Mouse (Mus musculus) liver, adult 2 months (tissue): Measurements from ENCODE around the gene Nf1. TPM values are rescaled to one million over a fixed set of nuclear protein-coding genes. Genes with fewer than 3 reads are reported as not detected.

ENCODE experiments used
- DNase-seq: peaks from one replicate; pipeline ENCODE4 v3.0.0-alpha.2; 2011; ENCODE audit warnings: low read depth, low spot score; ENCODE audit errors: extremely low read depth
- H3K27ac ChIP-seq: fragments of 200-500 bp; replicated peaks from 2 replicates; pipeline ENCODE4 v1.5.1; 2012; ENCODE audit warnings: low read depth, mild to moderate bottlenecking, control low read depth, inconsistent platforms, low read length; ENCODE audit not compliant: insufficient read depth
- H3K27me3 ChIP-seq: fragments of 200-500 bp; 2 replicates; pipeline ENCODE4 v1.6.1; 2012; ENCODE audit warnings: mild to moderate bottlenecking, moderate library complexity, low read length, inconsistent platforms; ENCODE audit not compliant: control insufficient read depth, insufficient read depth
- H3K36me3 ChIP-seq: fragments of 200-500 bp; 2 replicates; pipeline ENCODE4 v1.6.1; 2012; ENCODE audit warnings: low read length, inconsistent platforms; ENCODE audit not compliant: control insufficient read depth, insufficient read depth
- H3K4me1 ChIP-seq: fragments of 200-500 bp; 2 replicates; pipeline ENCODE4 v1.6.1; 2011; ENCODE audit warnings: low read length; ENCODE audit not compliant: control insufficient read depth, insufficient read depth
- H3K4me3 ChIP-seq: fragments of 200-500 bp; 2 replicates; pipeline ENCODE4 v1.5.1; 2011; ENCODE audit warnings: low read depth, mild to moderate bottlenecking, control low read depth, low read length, moderate library complexity; ENCODE audit not compliant: insufficient read depth
- H3K79me2 ChIP-seq: fragments of 200-500 bp; 2 replicates; pipeline ENCODE4 v1.6.1; 2012; ENCODE audit warnings: inconsistent platforms, mild to moderate bottlenecking, low read length, moderate library complexity; ENCODE audit not compliant: control insufficient read depth, insufficient read depth
- H3K9ac ChIP-seq: fragments of 200-500 bp; 2 replicates; pipeline ENCODE4 v1.6.1; 2012; ENCODE audit warnings: low read depth, mild to moderate bottlenecking, control low read depth, inconsistent platforms, low read length
- CTCF ChIP-seq: fragments of 200-500 bp; IDR thresholded peaks from 2 replicates; pipeline ENCODE4 v1.5.1; 2011; ENCODE audit warnings: low read depth, low read length, control low read depth
- POLR2A ChIP-seq: fragments of 200-500 bp; IDR thresholded peaks from 2 replicates; pipeline ENCODE4 v1.6.1; 2011; ENCODE audit warnings: low read length, control low read depth; ENCODE audit not compliant: insufficient read depth; ENCODE audit errors: extremely low read depth
- WGBS: fragments of 180-500 bp; shearing (Covaris S2); methylation state at CpG from one replicate; pipeline ENCODE4 v1.1.7; 2018; 5-methylcytosine and 5-hydroxymethylcytosine counted together
- polyA plus RNA-seq: library from polyadenylated mRNA; depleted of rRNA; stranded (reverse); fragments of >200 nt; gene quantifications from 2 replicates; pipeline ENCODE4 v1.2.3, GENCODE M21; 2012
- total RNA-seq: library from RNA; depleted of rRNA; stranded (reverse); fragments of >200 nt; gene quantifications from 2 replicates; pipeline ENCODE4 v1.2.3, GENCODE M21; 2014

Gene Nf1
- total and polyA plus RNA-seq, 2 experiments: 5.5 to 21.1 TPM

DNA sequence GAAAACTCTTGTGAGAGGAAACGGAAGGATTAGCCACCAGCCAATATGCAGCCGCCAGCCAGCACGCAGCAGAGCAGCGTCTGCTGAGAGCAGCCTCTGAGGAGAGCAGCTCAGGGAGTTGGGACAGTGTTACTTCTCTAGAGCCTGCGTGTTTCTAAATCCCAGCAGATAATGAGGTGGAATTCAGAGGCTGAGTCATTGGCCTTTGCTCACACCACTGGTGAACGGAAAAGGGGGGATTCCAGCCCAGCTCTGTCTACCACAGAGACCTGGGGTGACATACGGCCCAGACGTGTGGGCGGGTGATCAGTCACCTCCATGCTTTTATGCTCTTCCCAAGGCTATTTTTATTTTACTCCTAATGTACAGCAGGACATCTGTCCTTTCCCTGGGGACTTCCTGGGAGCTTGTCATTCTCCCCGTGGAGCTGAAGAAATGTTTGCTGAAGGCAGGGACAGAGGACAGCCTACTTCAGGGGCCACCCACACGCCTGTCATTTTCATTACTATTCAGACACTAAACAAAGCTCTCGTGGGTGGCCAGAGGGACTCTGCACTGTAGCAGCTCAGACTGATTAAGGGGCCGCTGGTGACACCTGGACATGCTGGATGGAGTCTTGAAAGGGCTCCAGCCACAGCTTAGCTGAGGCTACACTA, 271.6 kb downstream of the Nf1 start:
- Histone ChIP-seq H3K27me3 (no peaks in the 10 kb centered on the region), H3K9ac (no peak overlapping the region), H3K4me1 (no peaks in the 10 kb centered on the region), H3K27ac (no peak overlapping the region), H3K36me3 (no peaks in the 10 kb centered on the region), H3K4me3 (no peak overlapping the region), H3K79me2 (no peaks in the 10 kb centered on the region)
- 35% methylated on average over 13 of the region's 13 CpGs for WGBS
- no peak for TF ChIP-seq CTCF
- TF ChIP-seq POLR2A: no peak
- no peak for DNase-seq

DNA sequence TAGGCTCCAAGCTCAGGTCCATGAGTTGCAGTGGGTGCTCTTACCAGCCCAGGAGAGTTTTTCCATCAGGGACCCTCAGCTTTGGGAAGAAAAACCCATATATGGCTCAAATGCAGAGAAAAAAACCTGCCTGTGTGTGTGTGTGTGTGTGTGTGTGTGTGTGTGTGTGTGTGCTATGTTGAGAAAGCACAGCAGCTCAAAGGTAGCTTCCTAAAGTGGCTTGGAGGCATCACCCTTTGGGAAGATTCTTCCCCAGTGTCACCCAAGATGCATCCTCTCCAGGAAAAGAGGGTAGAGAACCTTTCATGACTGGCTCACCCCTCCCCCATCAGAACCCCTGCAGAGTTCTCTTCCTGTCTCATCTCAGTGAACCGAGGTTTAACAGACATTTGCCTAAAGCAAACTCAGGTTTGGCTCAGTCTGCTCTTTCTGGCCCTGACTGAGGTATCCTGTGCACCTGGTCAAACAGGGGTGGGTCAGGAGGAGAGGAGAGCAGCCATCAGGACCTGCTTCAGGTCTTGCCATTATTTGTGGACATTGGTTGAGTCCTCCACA, 272.6 kb downstream of the Nf1 start:
- Histone ChIP-seq H3K9ac (no peak overlapping the region), H3K79me2 (no peaks in the 10 kb centered on the region), H3K27me3 (no peaks in the 10 kb centered on the region), H3K4me3 (no peak overlapping the region), H3K4me1 (no peaks in the 10 kb centered on the region), H3K36me3 (no peaks in the 10 kb centered on the region), H3K27ac (no peak overlapping the region)
- WGBS: 10% methylated on average over 1 of the region's 1 CpGs
- DNase-seq: no peak
- TF ChIP-seq CTCF (no peak), POLR2A (no peak)

DNA sequence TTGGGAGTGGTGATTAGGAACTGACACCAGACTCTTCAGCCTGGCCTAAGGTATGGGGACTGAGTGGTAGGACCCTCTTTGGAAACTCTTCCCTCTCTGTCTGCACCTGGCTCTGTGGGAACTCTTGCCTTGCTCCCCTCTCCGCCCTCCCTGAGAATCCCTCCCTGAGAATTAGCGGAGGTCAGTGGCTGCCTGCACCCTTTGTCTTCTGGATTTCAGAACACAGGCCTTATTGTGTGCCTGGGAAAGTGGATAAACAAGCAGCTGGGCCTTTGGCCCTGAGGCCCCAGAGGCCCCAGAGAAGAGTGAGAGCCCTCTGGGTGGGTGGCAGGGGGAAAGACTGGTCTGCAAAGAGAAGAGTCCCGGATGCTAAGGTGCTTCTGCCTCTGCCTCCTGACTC, 273.6 kb downstream of the Nf1 start:
- no peak overlapping the region for H3K9ac ChIP-seq

DNA sequence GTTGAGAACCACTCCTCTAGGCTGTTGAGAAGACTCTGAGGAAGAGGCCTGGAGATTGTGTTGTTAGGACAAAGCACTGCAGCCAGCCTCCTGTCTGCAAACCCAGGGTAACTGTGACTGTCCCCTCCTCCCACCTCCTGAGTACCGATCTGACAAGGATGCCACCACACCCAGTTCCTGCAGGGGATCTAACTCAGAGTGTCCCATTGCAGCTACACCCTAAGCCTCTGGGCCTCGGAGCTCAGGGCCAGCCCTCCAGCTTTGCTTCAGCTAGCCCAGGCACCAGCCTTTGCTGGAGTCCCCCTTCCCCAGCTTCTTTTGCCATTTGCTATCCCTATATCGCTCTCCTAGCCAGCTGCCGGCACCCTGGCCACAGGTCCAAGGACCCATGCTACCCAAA, 274.2 kb downstream of the Nf1 start:
- DNase-seq: no peak
- Histone ChIP-seq H3K9ac (no peak overlapping the region), H3K4me3 (no peak overlapping the region)

More for the DNA sequence above, 273.6 kb downstream of the Nf1 start:
- Histone ChIP-seq H3K79me2 (no peaks in the 10 kb centered on the region), H3K4me1 (no peaks in the 10 kb centered on the region), H3K36me3 (no peaks in the 10 kb centered on the region), H3K27me3 (no peaks in the 10 kb centered on the region), H3K27ac (no peak overlapping the region), H3K4me3 (no peak overlapping the region)
- TF ChIP-seq CTCF (no peak), POLR2A (no peak)
- no peak for DNase-seq
- 79% methylated on average over 3 of the region's 3 CpGs for WGBS

DNA sequence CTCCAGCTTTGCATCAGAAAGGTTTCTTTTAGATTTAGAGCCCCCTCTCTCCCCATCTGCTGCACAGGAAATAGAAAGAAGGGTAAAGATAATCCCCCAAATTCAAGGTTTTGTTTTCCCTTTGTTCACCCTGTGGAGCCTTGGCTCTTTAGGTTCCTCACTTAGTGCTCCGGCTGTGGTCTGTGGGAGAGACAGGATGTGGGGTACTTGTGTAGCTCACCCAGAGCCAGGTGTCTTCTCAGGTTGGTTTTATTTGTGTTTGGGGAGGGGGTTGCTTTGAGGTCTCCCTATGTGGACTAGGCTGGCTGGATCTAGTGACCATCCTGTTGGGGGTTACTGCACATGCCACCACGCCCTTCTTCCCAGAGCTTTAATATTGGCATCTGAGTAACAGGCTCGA, 275.4 kb downstream of the Nf1 start:
- H3K36me3 ChIP-seq: no peaks in the 10 kb centered on the region
- H3K4me1 ChIP-seq: no peaks in the 10 kb centered on the region
- no peak overlapping the region for H3K4me3 ChIP-seq
- WGBS: 88% methylated on average over 3 of the region's 3 CpGs
- no peaks in the 10 kb centered on the region for H3K79me2 ChIP-seq
- DNase-seq: no peak
- no peak overlapping the region for H3K9ac ChIP-seq
- TF ChIP-seq CTCF (no peak), POLR2A (no peak)
- H3K27ac ChIP-seq: no peak overlapping the region
- no peaks in the 10 kb centered on the region for H3K27me3 ChIP-seq

More for the DNA sequence above, 274.2 kb downstream of the Nf1 start:
- H3K36me3 ChIP-seq: no peaks in the 10 kb centered on the region
- no peak overlapping the region for H3K27ac ChIP-seq
- no peaks in the 10 kb centered on the region for H3K4me1 ChIP-seq
- WGBS: 75% methylated on average over 4 of the region's 4 CpGs
- TF ChIP-seq POLR2A: no peak
- no peak for TF ChIP-seq CTCF
- no peaks in the 10 kb centered on the region for H3K27me3 ChIP-seq
- no peaks in the 10 kb centered on the region for H3K79me2 ChIP-seq

GRCm38 (mm10) chr11:79615871-79616270, 276.4 kb downstream of the Nf1 start:
- H3K4me3 ChIP-seq: no peak overlapping the region
- 63% methylated on average over 5 of the region's 5 CpGs for WGBS
- no peak for TF ChIP-seq POLR2A
- TF ChIP-seq CTCF: no peak
- H3K9ac ChIP-seq: no peak overlapping the region
- no peak for DNase-seq
- H3K36me3 ChIP-seq: no peaks in the 10 kb centered on the region
- no peaks in the 10 kb centered on the region for H3K79me2 ChIP-seq
- H3K27ac ChIP-seq: no peak overlapping the region
- H3K27me3 ChIP-seq: no peaks in the 10 kb centered on the region
- H3K4me1 ChIP-seq: no peaks in the 10 kb centered on the region
